Mouse (Mus musculus) thymus, postnatal 0 days (tissue): ENCODE measurements around the gene Bpi. TPM values are rescaled to one million over a fixed set of nuclear protein-coding genes. Genes with fewer than 3 reads are reported as not detected.
A peak's percentile ranks its signal among the peaks of the same experiment; 100 is the strongest.

Experiments
- DNase-seq: peaks from one replicate; pipeline ENCODE4 v3.0.0-alpha.2; 2015; ENCODE audit warnings: low spot score
- polyA plus RNA-seq: library from polyadenylated mRNA; unstranded; fragments of >200 nt; fragmentation: Nextera tagmentation; extraction: Ambion mirVana; gene quantifications from 2 replicates; pipeline ENCODE4 v1.2.1, GENCODE M21; 2015

Bpi gene
- polyA plus RNA-seq, 1 experiment from 2014 or later, result not detected

GRCm38 (mm10) chr2:158242170-158242896 lies 15.6 kb upstream of the Bpi start:
- DNase-seq, result no peak

- no peak for DNase-seq
These were observed 14.6 kb upstream of the Bpi start for GRCm38 (mm10) chr2:158243129-158243870.

- DNase-seq, result no peak
These were observed 12.6 kb upstream of the Bpi start for GRCm38 (mm10) chr2:158245072-158245817.

GRCm38 (mm10) chr2:158247852-158248251 lies 10.0 kb upstream of the Bpi start:
- no peak for DNase-seq

GRCm38 (mm10) chr2:158248318-158248717 lies 9.6 kb upstream of the Bpi start:
- no peak for DNase-seq

GRCm38 (mm10) chr2:158250558-158250957 lies 7.3 kb upstream of the Bpi start:
- no peak for DNase-seq

GRCm38 (mm10) chr2:158253806-158254205 lies 4.1 kb upstream of the Bpi start:
- DNase-seq, result no peak

- DNase-seq, result no peak
These were observed 1.0 kb upstream of the Bpi start for GRCm38 (mm10) chr2:158256894-158257293.

GRCm38 (mm10) chr2:158258781-158259180 lies 887 bp downstream of the Bpi start:
- DNase-seq, result peak; percentile 81

GRCm38 (mm10) chr2:158259498-158259897 lies 1.6 kb downstream of the Bpi start:
- no peak for DNase-seq

- no peak for DNase-seq
These were observed 7.0 kb downstream of the Bpi start for GRCm38 (mm10) chr2:158264877-158265276.

GRCm38 (mm10) chr2:158270017-158270416 lies 12.1 kb downstream of the Bpi start:
- DNase-seq, result no peak

GRCm38 (mm10) chr2:158273646-158274045 lies 15.8 kb downstream of the Bpi start:
- DNase-seq, result peak; percentile 53

- DNase-seq, result no peak
These were observed 17.5 kb downstream of the Bpi start for GRCm38 (mm10) chr2:158275349-158275748.

- no peak for DNase-seq
These were observed 17.9 kb downstream of the Bpi start for GRCm38 (mm10) chr2:158275811-158276210.

- DNase-seq, result no peak
These were observed 18.6 kb downstream of the Bpi start for GRCm38 (mm10) chr2:158276451-158276850.

- DNase-seq, result no peak
These were observed 19.0 kb downstream of the Bpi start for GRCm38 (mm10) chr2:158276878-158277277.

- no peak for DNase-seq
These were observed 21.8 kb downstream of the Bpi start for GRCm38 (mm10) chr2:158279656-158280055.

GRCm38 (mm10) chr2:158281497-158282205 lies 23.8 kb downstream of the Bpi start:
- DNase-seq, result no peak

GRCm38 (mm10) chr2:158283136-158283535 lies 25.2 kb downstream of the Bpi start:
- DNase-seq, result no peak

- DNase-seq, result no peak
These were observed 25.9 kb downstream of the Bpi start for GRCm38 (mm10) chr2:158283771-158284170.
